Mouse (Mus musculus) liver, adult 2 months (tissue): ENCODE results near the gene Tmem100. TPM values are rescaled to one million over a fixed set of nuclear protein-coding genes. Genes with fewer than 3 reads are reported as not detected.
A peak's percentile ranks its signal among the peaks of the same experiment; 100 is the strongest.

Source experiments
- DNase-seq: peaks from one replicate; pipeline ENCODE4 v3.0.0-alpha.2; 2011; ENCODE audit warnings: low read depth, low spot score; ENCODE audit errors: extremely low read depth
- H3K27ac ChIP-seq: fragments of 200-500 bp; replicated peaks from 2 replicates; pipeline ENCODE4 v1.5.1; 2012; ENCODE audit warnings: low read depth, mild to moderate bottlenecking, control low read depth, inconsistent platforms, low read length; ENCODE audit not compliant: insufficient read depth
- H3K27me3 ChIP-seq: fragments of 200-500 bp; 2 replicates; pipeline ENCODE4 v1.6.1; 2012; ENCODE audit warnings: mild to moderate bottlenecking, moderate library complexity, low read length, inconsistent platforms; ENCODE audit not compliant: control insufficient read depth, insufficient read depth
- H3K36me3 ChIP-seq: fragments of 200-500 bp; 2 replicates; pipeline ENCODE4 v1.6.1; 2012; ENCODE audit warnings: low read length, inconsistent platforms; ENCODE audit not compliant: control insufficient read depth, insufficient read depth
- H3K4me1 ChIP-seq: fragments of 200-500 bp; 2 replicates; pipeline ENCODE4 v1.6.1; 2011; ENCODE audit warnings: low read length; ENCODE audit not compliant: control insufficient read depth, insufficient read depth
- H3K4me3 ChIP-seq: fragments of 200-500 bp; 2 replicates; pipeline ENCODE4 v1.5.1; 2011; ENCODE audit warnings: low read depth, mild to moderate bottlenecking, control low read depth, low read length, moderate library complexity; ENCODE audit not compliant: insufficient read depth
- H3K79me2 ChIP-seq: fragments of 200-500 bp; 2 replicates; pipeline ENCODE4 v1.6.1; 2012; ENCODE audit warnings: inconsistent platforms, mild to moderate bottlenecking, low read length, moderate library complexity; ENCODE audit not compliant: control insufficient read depth, insufficient read depth
- H3K9ac ChIP-seq: fragments of 200-500 bp; 2 replicates; pipeline ENCODE4 v1.6.1; 2012; ENCODE audit warnings: low read depth, mild to moderate bottlenecking, control low read depth, inconsistent platforms, low read length
- CTCF ChIP-seq: fragments of 200-500 bp; IDR thresholded peaks from 2 replicates; pipeline ENCODE4 v1.5.1; 2011; ENCODE audit warnings: low read depth, low read length, control low read depth
- POLR2A ChIP-seq: fragments of 200-500 bp; IDR thresholded peaks from 2 replicates; pipeline ENCODE4 v1.6.1; 2011; ENCODE audit warnings: low read length, control low read depth; ENCODE audit not compliant: insufficient read depth; ENCODE audit errors: extremely low read depth
- WGBS: fragments of 180-500 bp; shearing (Covaris S2); methylation state at CpG from one replicate; pipeline ENCODE4 v1.1.7; 2018; 5-methylcytosine and 5-hydroxymethylcytosine counted together
- polyA plus RNA-seq: library from polyadenylated mRNA; depleted of rRNA; stranded (reverse); fragments of >200 nt; gene quantifications from 2 replicates; pipeline ENCODE4 v1.2.3, GENCODE M21; 2012
- total RNA-seq: library from RNA; depleted of rRNA; stranded (reverse); fragments of >200 nt; gene quantifications from 2 replicates; pipeline ENCODE4 v1.2.3, GENCODE M21; 2014

The Tmem100 gene
- total and polyA plus RNA-seq, 2 experiments: 0.09 TPM; not detected in 1

DNA sequence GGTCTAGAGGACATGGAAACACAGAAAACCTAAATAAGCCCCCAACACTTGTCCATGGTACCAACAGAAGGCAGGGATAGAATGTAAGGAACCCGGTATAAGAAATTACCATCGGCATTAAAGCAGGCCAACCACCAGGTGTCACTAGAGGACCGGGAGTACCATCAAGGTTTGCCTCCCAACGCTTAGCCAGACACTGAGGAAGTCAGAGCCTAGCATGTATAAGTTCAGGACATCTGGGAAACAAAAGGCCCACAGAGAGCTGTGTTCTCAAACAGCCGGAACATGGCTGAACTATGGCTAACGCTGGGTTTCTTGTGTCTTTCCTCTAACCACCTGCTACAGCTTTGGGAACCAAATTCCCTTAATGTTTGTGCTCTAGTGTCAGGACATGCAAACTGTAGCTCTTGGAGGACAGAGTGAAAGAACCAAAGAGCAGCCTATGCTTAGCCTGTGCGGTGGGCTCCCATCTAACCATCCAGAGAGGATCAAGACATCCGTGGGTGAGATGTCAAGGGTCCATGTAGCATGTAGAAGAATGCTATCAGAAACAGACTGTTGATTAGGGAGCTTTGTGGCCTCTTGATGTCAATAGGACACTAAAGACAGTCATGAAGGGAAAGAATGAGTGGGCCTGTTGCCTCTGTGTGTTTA, 41.1 kb upstream of the Tmem100 start:
- peak; percentile 63 for DNase-seq
- no peak overlapping the region for H3K4me3 ChIP-seq
- WGBS: 27% methylated on average over 8 of the region's 8 CpGs
- H3K27me3 ChIP-seq: no peaks in the 10 kb centered on the region
- H3K27ac ChIP-seq: no peak overlapping the region
- H3K36me3 ChIP-seq: peaks cover 6% of the 10 kb centered on the region; the same call in 1 of the 2 replicates
- TF ChIP-seq POLR2A (no peak), CTCF (peak; percentile 75)
- H3K79me2 ChIP-seq: no peaks in the 10 kb centered on the region; the same call in 1 of the 2 replicates
- peaks cover 18% of the 10 kb centered on the region for H3K4me1 ChIP-seq
- H3K9ac ChIP-seq: no peak overlapping the region

DNA sequence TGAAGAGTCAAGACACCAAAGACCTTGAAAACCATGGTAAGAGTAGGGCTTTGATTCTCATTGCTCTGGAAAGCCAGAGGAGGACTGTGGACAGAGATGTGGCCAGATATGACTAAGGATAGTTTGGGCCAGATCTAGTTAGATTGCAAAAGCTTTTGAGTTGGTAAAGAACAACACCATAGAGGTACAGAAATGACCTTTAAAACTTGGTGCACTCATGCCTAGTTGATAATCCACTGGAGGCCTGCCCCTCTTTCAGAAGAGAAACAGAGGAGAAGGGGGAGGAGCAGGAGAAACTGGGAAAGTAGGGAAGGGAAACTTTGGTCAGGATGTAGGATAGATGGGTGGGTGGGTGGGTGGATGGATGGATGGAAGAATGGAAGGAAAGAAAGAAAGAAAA, 38.5 kb upstream of the Tmem100 start:
- Histone ChIP-seq H3K27ac (0 out of 2 replicates have a peak overlapping the region, but pooled peaks have one; percentile 28), H3K9ac (no peak overlapping the region), H3K27me3 (no peaks in the 10 kb centered on the region), H3K79me2 (no peaks in the 10 kb centered on the region; the same call in 1 of the 2 replicates), H3K4me1 (peaks cover 34% of the 10 kb centered on the region), H3K4me3 (no peak overlapping the region), H3K36me3 (peaks cover 3% of the 10 kb centered on the region; the same call in 1 of the 2 replicates)
- DNase-seq: peak; percentile 93
- TF ChIP-seq POLR2A (no peak), CTCF (no peak)

DNA sequence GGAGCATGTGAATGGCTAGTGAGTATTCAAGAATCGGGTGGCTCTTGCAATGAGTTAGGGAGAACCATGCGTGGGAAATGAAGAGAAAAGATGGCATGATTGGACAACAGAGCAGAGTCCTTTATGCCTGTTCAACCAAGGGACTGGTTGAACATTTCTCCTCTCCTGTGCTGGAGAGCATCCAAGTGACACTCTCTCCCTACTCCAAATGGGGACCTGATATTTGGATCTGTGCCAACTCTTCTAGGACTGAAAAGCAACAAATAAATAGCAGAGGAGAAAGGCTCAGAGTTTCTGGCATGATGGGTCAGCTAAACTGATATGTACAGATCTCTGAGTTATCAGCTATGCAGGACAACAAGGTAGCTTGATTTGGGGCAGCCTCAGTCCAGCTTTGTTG, 35.4 kb upstream of the Tmem100 start:
- Histone ChIP-seq H3K36me3 (no peaks in the 10 kb centered on the region), H3K4me1 (peaks cover 53% of the 10 kb centered on the region), H3K27ac (peak overlapping the region; percentile 90), H3K9ac (no peak overlapping the region), H3K79me2 (no peaks in the 10 kb centered on the region; the same call in 1 of the 2 replicates), H3K4me3 (no peak overlapping the region), H3K27me3 (no peaks in the 10 kb centered on the region)
- DNase-seq: peak; percentile 93
- no peak for TF ChIP-seq POLR2A
- 10% methylated on average over 2 of the region's 2 CpGs for WGBS

DNA sequence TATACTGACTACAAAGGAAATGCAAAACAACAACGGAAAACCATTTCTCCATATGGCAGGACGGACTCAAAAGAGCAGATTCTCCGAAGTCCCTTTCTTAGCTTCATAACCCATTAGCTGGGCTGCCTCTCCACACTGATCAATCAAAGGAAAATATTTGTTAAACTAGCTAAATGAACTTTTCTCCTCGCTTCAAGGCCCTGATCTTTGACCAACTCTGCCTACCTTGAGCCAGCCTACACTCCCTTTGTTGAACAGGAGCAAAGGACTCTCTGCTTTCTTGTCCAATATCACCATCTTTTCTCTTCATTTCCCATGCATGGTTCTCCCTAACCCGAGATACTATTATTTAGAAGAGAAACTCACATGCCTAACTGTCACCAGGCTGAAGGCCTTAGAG, 34.6 kb upstream of the Tmem100 start:
- Histone ChIP-seq H3K9ac (no peak overlapping the region), H3K27ac (peak overlapping the region; percentile 90), H3K4me1 (peaks cover 59% of the 10 kb centered on the region), H3K36me3 (no peaks in the 10 kb centered on the region), H3K79me2 (no peaks in the 10 kb centered on the region; the same call in 1 of the 2 replicates), H3K4me3 (no peak overlapping the region), H3K27me3 (no peaks in the 10 kb centered on the region)
- TF ChIP-seq CTCF (no peak), POLR2A (no peak)
- DNase-seq: peak; percentile 94
- 26% methylated on average over 5 of the region's 5 CpGs for WGBS

DNA sequence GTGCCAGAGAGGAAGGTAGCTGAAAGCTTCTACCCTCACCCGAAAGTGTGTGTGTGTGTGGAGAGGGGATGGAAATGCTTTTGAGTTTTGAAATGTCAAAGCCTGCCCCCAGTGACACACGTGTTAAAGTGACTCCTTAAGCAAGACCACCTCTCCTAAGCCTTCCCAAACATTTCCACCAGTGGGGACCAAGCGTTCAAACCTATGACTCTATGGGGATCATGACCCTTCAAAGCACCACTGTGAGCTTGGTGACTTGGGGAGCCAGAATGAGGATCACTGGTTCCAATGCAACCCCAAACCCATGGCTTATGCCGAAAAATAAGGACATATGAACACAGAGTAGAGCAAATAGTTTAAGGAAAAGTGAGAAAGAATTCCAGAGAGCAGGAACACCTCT, 33.7 kb upstream of the Tmem100 start:
- Histone ChIP-seq H3K4me1 (peaks cover 58% of the 10 kb centered on the region), H3K27me3 (no peaks in the 10 kb centered on the region), H3K36me3 (no peaks in the 10 kb centered on the region), H3K9ac (no peak overlapping the region), H3K4me3 (no peak overlapping the region), H3K79me2 (no peaks in the 10 kb centered on the region; the same call in 1 of the 2 replicates), H3K27ac (peak overlapping the region; percentile 43)
- no peak for TF ChIP-seq CTCF
- TF ChIP-seq POLR2A: no peak
- DNase-seq: no peak
- 93% methylated on average over 4 of the region's 4 CpGs for WGBS

DNA sequence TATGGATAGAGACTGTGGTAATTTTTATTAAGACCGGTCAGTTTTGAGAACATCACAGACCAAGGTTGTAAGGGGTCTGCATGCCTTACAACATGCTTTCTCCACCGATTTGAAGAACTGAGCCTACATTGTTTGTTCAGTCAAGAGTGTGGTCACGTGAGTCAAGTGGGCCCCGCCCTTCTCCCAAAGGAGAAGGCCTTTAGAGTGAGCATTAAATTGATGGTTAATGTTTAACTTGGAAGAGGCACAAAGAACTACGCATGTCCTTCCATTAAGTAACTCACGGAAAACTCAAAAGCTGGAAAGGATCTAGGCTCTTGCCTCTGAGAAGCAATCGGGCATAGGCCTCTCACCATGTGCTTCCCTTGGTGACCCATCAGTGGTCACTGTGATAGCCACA, 33.3 kb upstream of the Tmem100 start:
- H3K36me3 ChIP-seq: no peaks in the 10 kb centered on the region
- H3K9ac ChIP-seq: no peak overlapping the region
- H3K79me2 ChIP-seq: no peaks in the 10 kb centered on the region; the same call in 1 of the 2 replicates
- TF ChIP-seq CTCF (no peak), POLR2A (no peak)
- peak overlapping the region; percentile 57 for H3K27ac ChIP-seq
- no peaks in the 10 kb centered on the region for H3K27me3 ChIP-seq
- H3K4me3 ChIP-seq: no peak overlapping the region
- 33% methylated on average over 7 of the region's 7 CpGs for WGBS
- DNase-seq: peak; percentile 92
- peaks cover 60% of the 10 kb centered on the region for H3K4me1 ChIP-seq
